Mouse (Mus musculus) brain, embryonic 18.5 days (tissue): ENCODE measurements around the gene Ugt1a1.

Experiments
- DNase-seq: peaks from one replicate; pipeline ENCODE4 v3.0.0-alpha.2; 2012; ENCODE audit warnings: low read depth, low spot score

Ugt1a1 gene

DNA sequence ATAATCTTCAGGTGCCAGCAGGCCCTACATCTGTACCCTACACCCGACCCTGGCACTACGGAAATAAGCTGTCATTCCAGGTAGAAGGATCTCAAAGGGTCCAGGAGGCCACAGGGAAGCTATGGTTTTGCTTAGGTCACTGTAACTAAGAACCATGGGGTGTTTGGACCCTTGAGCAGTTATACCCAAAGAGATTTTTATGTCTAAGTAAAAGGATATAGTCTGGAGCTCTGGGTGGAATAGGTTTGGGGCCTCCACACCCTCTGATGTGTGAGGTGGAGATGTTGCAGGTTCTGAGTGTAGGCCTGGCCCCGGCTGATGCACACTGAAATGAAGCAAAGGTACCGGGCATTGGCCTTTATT lies 22.5 kb downstream of the Ugt1a1 start:
- no peak for DNase-seq

DNA sequence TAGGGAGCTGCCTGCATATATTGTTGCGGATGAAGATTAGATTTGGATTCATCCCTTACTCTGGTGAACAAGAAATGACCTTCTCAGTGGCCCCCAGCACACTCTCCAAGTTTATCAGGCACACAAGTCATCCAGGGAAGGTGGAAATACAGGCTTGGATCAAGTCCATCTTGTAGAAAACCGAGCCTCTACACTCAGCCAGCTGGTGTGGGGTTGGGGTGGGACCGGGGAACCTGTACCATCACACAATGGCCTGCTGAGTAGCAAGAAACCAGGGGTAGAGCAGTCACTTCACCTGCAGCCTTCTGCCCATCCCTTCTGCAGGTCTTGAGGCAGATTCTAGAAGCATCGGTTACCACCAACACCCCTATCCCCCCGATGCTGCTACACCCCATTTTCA lies 22.9 kb downstream of the Ugt1a1 start:
- no peak for DNase-seq

DNA sequence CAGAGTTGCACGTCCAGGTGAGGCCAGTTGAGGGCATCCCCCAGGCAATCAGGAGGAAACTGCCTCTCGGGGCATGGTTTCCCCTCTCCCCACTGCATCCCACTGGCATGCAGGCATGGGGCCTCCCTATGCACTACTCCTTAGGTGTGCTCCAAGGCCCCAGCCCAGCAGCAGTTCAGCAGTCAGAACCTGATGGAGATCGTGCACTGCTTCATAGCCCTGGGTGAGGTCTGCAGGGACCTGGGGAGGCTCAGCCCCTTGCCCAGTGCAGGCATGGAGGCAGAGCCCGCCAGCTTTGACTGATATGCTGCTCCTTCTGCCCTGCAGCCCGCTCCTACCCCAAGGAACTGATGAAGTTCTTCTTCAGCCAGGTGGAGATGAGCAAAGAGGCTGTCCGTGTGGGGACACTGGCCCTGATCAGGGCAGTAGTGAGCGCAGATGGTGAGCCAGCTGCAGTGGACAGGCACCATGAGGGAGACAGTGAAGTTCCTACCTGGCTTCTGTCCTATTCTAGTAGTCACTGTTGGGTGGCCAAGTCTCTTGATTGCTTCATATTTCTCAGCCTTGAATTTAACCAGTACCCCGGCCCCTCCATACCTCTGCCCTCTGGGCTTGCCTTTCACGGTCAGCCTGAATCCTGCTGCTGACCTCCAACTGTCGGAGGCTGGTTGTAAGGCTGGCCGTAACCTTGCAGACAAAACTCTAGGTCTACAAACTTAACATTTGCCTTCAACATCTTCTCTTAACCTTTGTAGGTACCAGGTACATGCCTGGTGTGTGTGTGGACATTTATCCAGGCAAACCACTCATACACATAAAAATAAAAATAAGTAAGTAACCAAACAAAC lies 23.5 kb downstream of the Ugt1a1 start:
- DNase-seq: no peak

DNA sequence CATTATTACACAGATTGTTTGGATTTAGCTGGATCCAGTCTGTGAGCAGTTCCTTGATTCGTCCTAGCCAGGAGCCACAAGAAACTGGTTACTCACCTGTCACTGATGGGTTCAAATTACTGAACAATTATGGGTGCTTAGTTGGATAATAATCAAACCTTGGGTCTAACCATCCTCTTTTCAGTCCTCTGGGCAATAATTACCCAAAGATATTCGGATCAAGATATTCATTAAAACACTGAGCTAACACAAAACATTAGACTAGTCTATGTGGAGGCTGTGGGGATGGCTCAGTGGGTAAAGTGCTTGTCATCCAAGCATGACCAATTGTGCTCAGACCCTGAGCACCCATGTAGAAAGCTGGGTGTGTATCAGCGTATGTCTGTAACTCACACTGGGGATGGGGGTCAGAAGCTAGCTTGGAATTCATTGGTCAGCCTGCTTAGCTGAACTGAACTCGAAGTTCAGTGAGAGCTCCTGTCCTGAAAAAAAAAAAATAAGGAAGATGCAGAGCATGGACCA lies 24.2 kb downstream of the Ugt1a1 start:
- DNase-seq: no peak

DNA sequence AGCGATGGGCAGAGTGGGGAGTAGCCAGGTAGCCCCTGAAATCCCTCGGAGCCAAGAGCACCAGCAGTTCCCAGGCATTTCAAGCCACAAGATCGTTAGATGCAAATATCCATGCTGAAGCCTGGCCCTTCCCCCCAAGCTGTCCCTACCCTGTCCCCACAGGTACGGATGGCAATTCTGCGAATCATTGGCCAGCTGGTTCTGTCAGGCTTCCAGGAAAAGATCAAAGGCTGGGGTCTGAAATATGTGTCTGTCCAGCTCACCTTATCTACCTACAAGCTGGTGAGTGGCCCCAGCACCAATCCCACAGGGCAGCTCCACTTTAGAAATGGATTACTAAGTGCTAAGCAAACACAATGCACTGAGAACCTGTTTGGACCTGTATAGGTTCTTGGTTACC lies 25.6 kb downstream of the Ugt1a1 start:
- no peak for DNase-seq

DNA sequence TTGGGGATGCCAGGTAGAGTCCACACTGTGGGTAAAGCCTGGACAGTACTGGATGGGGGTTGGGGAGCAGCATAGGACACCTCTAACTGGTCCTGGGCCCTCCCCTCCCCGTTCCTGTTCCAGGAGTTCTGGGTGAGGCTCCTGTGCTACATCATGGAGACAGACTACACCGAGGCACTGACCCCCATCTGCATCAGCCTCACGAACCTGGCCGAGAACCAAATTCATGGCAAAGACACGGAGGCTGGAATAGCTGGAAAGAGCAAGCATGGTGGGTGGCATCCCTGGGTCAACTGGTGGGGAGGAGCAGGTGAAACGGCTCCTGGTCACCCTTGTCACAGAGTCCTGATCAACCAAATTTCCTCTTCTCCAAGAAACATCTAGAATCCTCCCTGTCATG lies 27.0 kb downstream of the Ugt1a1 start:
- no peak for DNase-seq

DNA sequence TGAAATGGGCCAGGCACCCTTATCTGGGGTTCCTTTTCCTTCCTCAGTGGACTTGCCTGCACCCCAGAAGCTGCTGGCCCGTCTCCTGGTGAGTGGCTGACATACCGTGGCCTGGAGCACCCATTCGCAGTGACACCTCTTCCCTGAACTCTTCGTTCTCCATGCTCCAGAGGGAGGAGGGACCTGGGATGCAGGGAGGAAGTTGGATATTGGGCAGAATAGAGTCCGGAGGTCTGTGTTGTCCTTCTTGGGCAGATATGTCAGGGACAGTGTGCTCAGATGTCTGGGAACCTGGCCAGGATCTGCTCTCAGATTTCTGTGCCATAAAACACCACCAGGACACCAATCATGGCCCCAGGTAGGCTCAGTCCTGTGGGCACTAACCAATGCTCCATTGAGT lies 28.3 kb downstream of the Ugt1a1 start:
- DNase-seq: no peak

DNA sequence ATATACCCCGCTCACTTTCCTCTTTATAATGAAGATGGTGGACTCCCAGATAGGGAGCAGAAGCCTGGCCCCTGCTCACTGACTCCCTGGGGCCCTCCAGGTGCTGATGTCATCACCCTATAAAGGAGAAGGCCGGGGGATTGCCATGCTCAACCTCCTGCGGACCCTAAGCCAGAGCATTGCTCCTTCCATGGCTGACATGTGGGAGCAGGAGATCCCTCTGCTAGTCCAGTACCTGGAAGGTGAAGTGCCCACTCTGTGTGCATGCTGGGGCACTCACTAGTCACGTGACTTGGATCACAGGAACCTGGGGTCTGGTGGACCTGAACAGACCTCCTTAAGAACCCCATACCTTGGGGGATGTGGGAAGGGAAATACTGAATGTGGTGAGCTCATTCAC lies 28.8 kb downstream of the Ugt1a1 start:
- DNase-seq: no peak

DNA sequence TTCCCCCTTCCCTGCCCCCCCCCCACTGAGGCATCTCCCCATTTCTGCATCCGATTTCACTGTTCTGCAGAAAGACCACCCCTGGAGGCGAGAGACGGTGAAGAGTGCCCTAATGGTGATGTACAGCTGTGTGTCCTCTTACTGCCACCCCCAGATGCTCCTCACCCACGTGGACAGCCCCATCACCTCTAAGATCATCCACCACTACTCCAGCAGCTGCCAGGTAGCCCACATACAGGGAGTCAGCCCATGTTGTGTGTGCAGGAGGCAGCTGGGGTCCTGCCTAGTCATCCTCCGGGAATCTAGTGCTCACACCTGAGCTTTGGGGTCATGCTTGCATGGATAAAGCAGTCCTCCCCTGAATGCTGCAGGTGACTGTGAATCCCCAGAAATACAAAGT lies 32.1 kb downstream of the Ugt1a1 start:
- DNase-seq: no peak

DNA sequence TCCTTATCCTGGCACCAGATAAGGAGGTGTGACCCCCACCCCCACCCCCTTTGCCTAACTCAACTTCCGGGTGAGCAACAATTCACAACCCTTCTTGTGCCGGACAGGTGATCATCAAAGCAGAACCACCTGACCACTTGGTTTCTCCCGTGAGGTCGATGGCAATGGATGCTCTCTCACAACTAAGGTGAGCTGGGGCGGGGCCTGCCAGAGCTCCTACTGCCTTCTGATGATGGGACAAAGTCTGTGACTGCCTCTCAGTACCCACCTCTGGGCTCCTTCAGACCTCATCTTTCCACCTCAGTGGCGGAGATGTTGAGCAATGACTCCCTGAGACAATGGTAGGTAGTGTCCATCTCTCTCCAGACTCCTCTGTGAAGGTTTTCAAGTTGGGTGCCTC lies 34.1 kb downstream of the Ugt1a1 start:
- DNase-seq: no peak

DNA sequence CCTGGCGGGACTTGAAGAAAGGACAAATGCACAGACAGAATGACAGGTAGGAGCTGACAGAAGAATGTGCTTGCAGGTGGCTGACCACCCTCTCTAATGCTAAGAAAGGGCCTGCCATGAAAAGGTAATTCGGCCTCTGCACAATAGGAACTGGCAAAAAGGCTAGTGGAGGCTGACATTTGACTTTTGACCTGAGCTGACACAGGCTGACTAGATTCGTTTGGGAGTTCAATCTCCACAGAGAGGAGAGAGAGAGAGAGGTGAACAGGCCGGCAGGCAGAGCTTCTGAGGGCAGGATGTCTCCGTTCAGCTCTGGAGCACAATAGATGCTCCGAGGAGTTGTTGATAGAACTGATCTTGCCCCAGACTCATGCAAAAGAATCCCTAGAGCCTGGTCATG lies 34.6 kb downstream of the Ugt1a1 start:
- DNase-seq: no peak

DNA sequence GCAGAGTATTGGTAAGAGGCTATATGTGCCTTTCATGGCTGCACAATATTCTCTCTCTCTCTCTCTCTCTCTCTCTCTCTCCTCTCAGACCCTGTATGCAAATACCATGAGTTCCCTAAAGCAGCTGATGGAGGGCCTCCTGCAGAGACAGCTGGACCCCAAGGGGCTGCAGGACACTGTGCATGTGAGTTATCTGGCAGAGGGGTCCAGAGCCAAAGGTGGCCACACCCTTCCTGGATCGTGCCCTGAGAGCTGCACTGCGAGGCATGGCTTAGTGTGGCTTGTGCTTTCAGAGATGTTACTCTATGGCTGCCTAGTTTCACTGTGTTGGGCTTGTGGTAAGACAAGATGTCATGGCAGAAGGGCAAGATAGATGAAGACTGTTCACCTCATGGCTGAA lies 35.9 kb downstream of the Ugt1a1 start:
- DNase-seq: no peak

DNA sequence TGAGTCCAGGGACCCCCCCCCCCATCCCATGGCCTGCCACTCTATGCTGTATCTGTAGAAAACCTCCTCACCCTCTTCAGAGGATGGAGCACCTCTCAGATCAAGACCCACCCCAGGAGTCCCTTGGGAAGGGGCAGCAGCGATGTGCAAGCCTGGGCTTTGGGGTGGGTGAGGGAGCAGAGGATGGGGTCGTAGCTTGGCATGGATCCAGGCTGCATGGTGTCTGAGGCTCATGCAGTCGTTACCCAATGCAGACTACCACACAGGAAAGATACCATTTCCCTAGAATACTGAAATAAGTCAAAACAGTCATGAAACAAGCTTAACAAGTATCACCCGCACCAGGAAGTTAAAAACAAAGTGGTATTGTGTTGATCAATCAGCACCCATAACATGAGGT lies 36.9 kb downstream of the Ugt1a1 start:
- no peak for DNase-seq

DNA sequence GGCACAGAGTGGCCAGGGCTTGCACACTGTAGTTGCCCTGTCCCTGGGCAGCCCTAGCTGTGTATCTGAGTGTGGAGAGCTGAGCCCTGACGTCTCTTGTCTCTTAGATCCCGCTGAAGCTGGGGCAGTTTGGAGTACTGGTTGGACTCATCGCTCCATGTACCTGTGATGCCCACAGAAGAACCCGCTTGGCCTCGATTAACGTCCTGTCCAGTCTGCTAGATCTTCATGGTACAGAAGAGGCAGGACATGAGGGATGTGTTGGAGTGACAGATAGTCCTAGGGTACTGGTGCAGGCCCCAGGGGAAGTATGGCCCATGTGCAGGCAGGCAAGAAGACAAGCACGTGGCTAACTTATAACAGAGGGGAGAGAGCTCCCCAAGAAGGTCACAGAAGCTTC lies 37.8 kb downstream of the Ugt1a1 start:
- no peak for DNase-seq

DNA sequence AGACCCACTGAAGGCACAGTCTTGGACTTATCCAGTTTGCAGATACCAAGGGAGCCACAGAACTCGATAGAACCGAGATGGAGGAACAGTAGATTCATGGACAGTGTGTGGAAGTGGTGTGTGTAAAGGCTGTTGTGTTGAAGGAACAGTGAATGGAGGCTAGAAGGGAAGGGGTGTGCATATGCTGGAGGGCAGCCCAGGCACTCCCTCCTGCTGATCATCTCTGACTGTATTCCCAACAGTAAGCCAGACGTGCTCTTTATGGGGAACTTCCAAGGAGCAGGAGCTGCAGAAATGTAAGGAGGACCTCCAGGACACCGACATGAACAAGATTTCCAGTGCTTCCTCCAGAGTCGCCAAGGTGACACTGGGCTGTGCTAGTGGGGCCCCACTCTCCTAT lies 38.3 kb downstream of the Ugt1a1 start:
- no peak for DNase-seq

DNA sequence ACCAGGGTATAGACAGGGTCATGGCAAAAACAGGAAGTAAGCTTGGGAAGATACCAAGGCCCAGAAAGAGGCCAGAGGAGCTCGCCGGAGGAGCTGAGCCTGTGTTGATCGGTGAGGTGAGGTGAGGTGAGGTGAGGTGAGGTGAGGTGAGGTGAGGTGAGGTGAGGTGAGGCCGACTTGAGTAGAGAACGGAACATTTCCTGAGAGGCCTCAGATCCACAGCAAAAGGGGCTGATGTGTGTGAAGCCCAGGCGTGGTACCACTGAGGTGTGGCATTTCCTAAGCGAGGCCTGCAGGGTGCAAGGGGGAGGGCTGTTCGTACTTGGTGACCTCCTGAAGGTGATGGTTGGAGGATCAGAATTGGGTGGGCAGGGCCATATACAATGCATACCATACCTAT lies 41.3 kb downstream of the Ugt1a1 start:
- no peak for DNase-seq

DNA sequence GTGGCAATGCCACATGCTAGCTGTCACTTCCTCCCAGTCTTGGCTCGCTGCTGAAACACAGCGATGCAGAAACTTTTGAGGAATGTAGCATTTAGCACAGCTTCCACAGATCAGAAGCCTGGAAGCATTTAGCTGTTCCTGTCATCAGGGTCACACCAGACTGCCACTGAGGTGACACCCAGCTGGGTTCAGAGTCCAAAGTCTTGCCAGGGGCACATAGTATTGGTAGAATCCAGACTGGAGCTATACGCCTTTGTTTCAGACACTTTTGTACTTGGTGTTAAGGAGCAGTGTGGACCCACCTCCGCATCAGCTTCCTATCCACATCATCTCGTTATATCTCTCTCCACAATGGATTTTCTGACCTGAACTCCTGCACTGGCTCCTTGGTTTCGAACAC lies 41.8 kb downstream of the Ugt1a1 start:
- no peak for DNase-seq

DNA sequence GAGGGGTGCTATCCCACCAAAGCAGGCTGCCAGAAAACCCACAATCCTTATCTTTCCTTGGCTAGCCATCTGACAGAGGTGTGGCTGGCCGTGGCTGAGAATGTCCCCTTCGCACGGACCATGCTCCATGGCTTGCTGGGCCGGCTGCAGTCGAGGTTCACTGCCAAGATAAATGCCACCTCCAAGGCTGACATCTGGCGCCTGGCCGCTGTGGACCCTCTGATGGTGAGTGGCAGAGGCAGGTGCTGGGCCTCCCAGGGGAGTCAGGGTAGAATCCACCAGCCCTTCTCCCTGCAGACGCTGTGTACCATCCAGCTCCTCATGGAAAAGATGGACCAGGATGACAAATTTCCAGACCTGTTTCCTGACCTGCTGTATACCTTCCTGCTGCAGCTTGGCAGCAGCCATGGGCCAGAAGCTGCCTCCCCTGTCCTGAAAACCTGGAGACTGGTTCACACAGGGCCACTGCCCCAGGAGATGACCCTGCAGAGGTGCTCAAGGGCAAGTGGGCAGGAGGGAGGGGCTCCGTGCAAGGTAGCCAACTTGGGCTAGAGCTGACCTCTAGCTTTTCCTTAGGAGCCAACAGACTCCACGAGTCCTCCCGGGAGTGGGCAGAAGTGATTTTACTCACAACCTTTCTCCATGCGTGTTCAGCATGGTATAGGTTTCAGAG lies 43.2 kb downstream of the Ugt1a1 start:
- no peak for DNase-seq

DNA sequence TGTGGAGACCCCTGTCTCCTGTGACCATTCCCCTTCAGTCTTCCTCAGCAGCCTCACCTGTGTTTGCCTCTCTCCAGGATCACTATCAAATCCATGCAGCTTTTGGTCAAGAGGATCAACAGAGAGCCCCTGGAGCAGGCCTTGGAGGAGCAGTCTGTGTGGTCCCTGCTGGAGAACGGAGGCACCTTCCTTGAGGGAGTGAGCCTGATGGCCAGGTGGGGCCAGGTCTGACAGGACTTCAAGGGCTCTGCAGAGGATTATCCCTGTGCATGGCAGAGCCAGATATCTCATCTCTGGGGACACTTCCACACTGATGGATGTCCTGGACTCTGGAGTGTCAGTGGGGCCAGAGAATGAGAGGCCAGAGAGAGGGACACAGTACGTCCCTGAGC lies 43.7 kb downstream of the Ugt1a1 start:
- no peak for DNase-seq

DNA sequence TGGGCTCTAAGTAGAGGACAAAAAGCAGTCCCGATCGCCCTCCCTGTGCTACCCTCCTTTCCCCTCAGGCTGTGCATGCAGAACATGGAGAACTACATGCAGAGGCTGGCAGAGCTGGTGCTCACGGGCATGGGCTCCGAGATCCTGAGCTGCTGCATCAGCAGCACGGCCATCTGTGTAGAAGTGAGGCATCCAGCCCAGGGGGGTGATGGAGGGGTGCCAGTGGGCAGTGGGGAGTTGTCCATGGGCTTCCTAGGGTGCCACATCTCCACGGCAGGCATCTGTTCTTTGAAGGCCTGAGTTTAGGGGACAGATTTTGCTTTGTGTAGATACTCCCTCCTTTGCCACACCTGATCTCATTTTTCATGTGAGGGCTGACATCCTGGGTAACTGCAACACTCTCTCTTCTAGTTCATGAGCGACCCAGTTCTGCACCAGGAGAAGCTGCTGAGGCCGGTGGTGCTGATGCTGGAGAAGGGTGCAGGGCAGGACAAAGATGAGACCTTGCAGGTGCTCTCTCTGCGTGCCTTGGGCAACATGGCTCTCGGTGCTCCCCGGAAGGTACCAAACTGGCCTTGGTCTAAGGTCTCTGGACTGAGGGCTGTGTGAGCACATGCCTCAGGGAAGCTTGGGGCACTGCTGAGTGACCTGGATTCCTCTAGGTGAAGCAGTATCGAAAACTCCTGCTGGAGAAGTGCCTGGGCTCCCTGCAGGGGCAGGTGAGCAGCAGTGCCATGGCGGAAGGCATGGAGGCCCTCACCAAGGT lies 44.4 kb downstream of the Ugt1a1 start:
- no peak for DNase-seq

DNA sequence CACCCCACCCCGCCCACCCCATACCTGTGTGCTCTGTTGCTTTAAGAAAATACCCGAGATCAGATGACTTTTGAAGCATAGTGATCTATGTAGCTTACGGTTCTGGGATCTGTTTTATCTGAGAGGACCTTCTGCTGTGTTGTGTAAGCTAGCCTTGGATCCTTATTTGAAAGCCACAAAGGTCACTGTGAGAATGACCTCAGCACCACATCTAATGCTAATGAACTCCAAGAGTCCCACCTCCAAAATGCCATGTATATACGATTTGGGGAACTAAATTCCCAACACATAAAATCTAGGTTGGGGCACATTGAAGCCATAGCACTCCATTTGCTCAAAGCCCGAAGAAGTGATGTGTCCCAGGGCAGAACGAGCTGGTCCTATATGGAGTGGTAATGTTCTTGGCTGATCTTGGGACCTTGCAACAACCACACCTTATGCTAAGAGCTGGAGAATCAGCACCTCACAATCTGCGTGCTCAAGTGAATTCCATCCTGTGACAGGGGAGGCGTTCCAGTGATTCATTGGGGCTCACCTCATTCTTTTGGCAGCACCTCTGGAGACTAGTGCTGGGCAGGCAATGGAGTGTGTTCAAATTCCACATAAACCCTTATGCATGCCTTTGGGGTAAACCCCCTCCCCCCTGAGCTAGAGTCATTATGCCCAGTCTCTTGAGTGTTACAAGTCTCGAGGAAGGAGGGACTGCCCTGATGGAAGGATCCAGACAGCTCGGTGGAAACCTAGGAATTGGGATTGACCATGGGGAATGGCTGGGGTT lies 45.3 kb downstream of the Ugt1a1 start:
- no peak for DNase-seq

DNA sequence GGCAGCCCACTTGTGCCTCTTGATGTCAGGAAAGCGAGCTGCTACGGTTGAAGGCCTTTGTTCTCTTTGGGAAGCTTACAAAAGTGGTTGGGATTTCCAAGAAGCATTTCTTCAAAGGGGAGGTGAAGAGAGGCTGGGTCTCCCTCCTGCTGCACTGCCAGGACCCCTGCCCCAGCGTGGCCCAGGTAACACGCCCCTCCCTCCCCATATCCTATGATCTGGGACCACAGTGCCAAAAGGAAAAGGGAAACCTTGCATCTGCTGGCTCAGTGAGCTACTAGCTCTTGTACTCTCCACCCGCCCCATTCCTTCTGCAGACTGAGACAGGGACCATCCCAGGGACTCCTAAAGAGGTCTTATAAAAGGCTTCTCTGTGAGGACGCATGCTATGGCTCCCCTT lies 45.9 kb downstream of the Ugt1a1 start:
- no peak for DNase-seq
